Mouse (Mus musculus) CH12.LX (cell line): ENCODE results near the gene Fbxl20. TPM values are rescaled to one million over a fixed set of nuclear protein-coding genes. Genes with fewer than 3 reads are reported as not detected.
"Not testable (repeated sequence)": the region's sequence is repeated elsewhere in the genome, so short reads cannot be mapped to it uniquely, and the experiment has no call there.

ENCODE experiments used
- DNase-seq: peaks from one replicate; pipeline ENCODE4 v3.0.0-alpha.2; 2013; ENCODE audit errors: extremely low read depth
- H3K27ac ChIP-seq: 2 replicates; pipeline ENCODE4 v1.5.1; 2012; ENCODE audit warnings: low read depth, mild to moderate bottlenecking, control low read depth, moderate library complexity; ENCODE audit not compliant: insufficient read depth
- H3K27me3 ChIP-seq: replicated peaks from 2 replicates; pipeline ENCODE3; 2012; ENCODE audit warnings: inconsistent platforms
- H3K36me3 ChIP-seq, 2 experiments: replicated peaks in 1 of 2; 2 replicates each; pipeline versions ENCODE3 to v1.6.1; 2012; ENCODE audit warnings: inconsistent platforms in 1 of 2, low read length in 1 of 2, mild to moderate bottlenecking in 1 of 2, mixed read lengths in 1 of 2, moderate library complexity in 1 of 2; ENCODE audit not compliant: control insufficient read depth in 1 of 2, insufficient read depth in 1 of 2
- H3K4me1 ChIP-seq, 2 experiments: 2 replicates each; pipeline ENCODE4 v1.6.1; 2012; ENCODE audit warnings: inconsistent platforms in 1 of 2, moderate library complexity in 1 of 2; ENCODE audit not compliant: insufficient read depth in 2 of 2, control insufficient read depth in 1 of 2
- H3K4me2 ChIP-seq: 2 replicates; pipeline ENCODE4 v1.6.1; 2012; ENCODE audit warnings: low read depth, mild to moderate bottlenecking, control low read depth; ENCODE audit not compliant: poor library complexity, insufficient read depth, severe bottlenecking
- H3K4me3 ChIP-seq, 3 experiments: fragments of 150-350 bp in 1 of 3; sonication (generic) in 1 of 3; replicated peaks in 1 of 3; 2 replicates each; pipeline versions ENCODE3 to v1.5.1; 2011 to 2012; ENCODE audit warnings: low read depth in 2 of 3, low read length in 2 of 3, mild to moderate bottlenecking in 2 of 3, moderate library complexity in 2 of 3, control low read depth in 1 of 3, improper control_type of control experiment in 1 of 3, inconsistent platforms in 1 of 3, mixed read lengths in 1 of 3; ENCODE audit not compliant: poor library complexity in 1 of 3
- H3K79me2 ChIP-seq: replicated peaks from 2 replicates; pipeline ENCODE4 v1.6.1; 2012; ENCODE audit warnings: mild to moderate bottlenecking, moderate library complexity; ENCODE audit not compliant: control insufficient read depth, poor library complexity, insufficient read depth, severe bottlenecking; ENCODE audit errors: extremely low read depth
- H3K9ac ChIP-seq: 2 replicates; pipeline ENCODE4 v1.6.1; 2012; ENCODE audit warnings: low read depth, mild to moderate bottlenecking, control low read depth, moderate library complexity; ENCODE audit not compliant: insufficient read depth
- H3K9me3 ChIP-seq: replicated peaks from 2 replicates; pipeline ENCODE3; 2012; ENCODE audit warnings: low read length, inconsistent platforms, mixed read lengths
- BHLHE40 ChIP-seq: IDR thresholded peaks from 2 replicates; pipeline ENCODE4 v1.6.1; 2011; ENCODE audit warnings: mild to moderate bottlenecking, low read depth, low read length, improper control_type of control experiment
- CHD2 ChIP-seq: IDR thresholded peaks from 2 replicates; pipeline ENCODE4 v1.6.1; 2011; ENCODE audit warnings: low read length, improper control_type of control experiment
- CTCF ChIP-seq, 2 experiments: IDR thresholded peaks in 1 of 2; conservative IDR thresholded peaks in 1 of 2; 2 replicates each; pipeline ENCODE4 v1.5.1; 2011 to 2012; ENCODE audit warnings: low read depth in 2 of 2, low read length in 2 of 2, improper control_type of control experiment in 1 of 2, inconsistent platforms in 1 of 2, mild to moderate bottlenecking in 1 of 2, moderate library complexity in 1 of 2
- E2F4 ChIP-seq: IDR thresholded peaks from 2 replicates; pipeline ENCODE4 v1.6.1; 2011; ENCODE audit warnings: low read depth, low read length, improper control_type of control experiment; ENCODE audit not compliant: insufficient replicate concordance
- ELF1 ChIP-seq: IDR thresholded peaks from 2 replicates; pipeline ENCODE4 v1.6.1; 2014; ENCODE audit warnings: low read depth, mild to moderate bottlenecking, inconsistent platforms, low read length, improper control_type of control experiment
- EP300 ChIP-seq: IDR thresholded peaks from 2 replicates; pipeline ENCODE4 v1.6.1; 2011; ENCODE audit warnings: low read length, improper control_type of control experiment
- GABPA ChIP-seq: IDR thresholded peaks from 2 replicates; pipeline ENCODE4 v1.6.1; 2012; ENCODE audit warnings: low read depth, low read length, improper control_type of control experiment, inconsistent platforms; ENCODE audit not compliant: insufficient replicate concordance
- IRF4 ChIP-seq: IDR thresholded peaks from 2 replicates; pipeline ENCODE4 v1.6.1; 2014; ENCODE audit warnings: low read depth, mild to moderate bottlenecking, inconsistent platforms, low read length, improper control_type of control experiment
- JUN ChIP-seq: IDR thresholded peaks from 2 replicates; pipeline ENCODE4 v1.6.1; 2011; ENCODE audit warnings: low read depth, mild to moderate bottlenecking, low read length, improper control_type of control experiment, moderate library complexity; ENCODE audit not compliant: insufficient read depth
- KAT2A ChIP-seq: IDR thresholded peaks from 2 replicates; pipeline ENCODE4 v1.6.1; 2012; ENCODE audit warnings: low read length, improper control_type of control experiment, inconsistent platforms; ENCODE audit not compliant: insufficient replicate concordance
- MAX ChIP-seq: IDR thresholded peaks from 2 replicates; pipeline ENCODE4 v1.6.1; 2011; ENCODE audit warnings: low read length, improper control_type of control experiment
- MAZ ChIP-seq: IDR thresholded peaks from 2 replicates; pipeline ENCODE4 v1.6.1; 2012; ENCODE audit warnings: low read depth, mild to moderate bottlenecking, inconsistent platforms, low read length, improper control_type of control experiment, moderate library complexity
- MEF2A ChIP-seq: IDR thresholded peaks from 2 replicates; pipeline ENCODE4 v1.6.1; 2014; ENCODE audit warnings: low read depth, mild to moderate bottlenecking, inconsistent platforms, low read length, improper control_type of control experiment, borderline replicate concordance
- MXI1 ChIP-seq: IDR thresholded peaks from 2 replicates; pipeline ENCODE4 v1.6.1; 2011; ENCODE audit warnings: mild to moderate bottlenecking, low read depth, low read length, improper control_type of control experiment
- MYC ChIP-seq: IDR thresholded peaks from 2 replicates; pipeline ENCODE4 v1.6.1; 2011; ENCODE audit warnings: low read depth, mild to moderate bottlenecking, improper control_type of control experiment, low read length
- NELFE ChIP-seq: IDR thresholded peaks from 2 replicates; pipeline ENCODE4 v1.6.1; 2011; ENCODE audit warnings: low read depth, low read length, improper control_type of control experiment
- PAX5 ChIP-seq: IDR thresholded peaks from 2 replicates; pipeline ENCODE4 v1.6.1; 2012; ENCODE audit warnings: low read length, inconsistent platforms, mixed read lengths
- POLR2A ChIP-seq: IDR thresholded peaks from 2 replicates; pipeline ENCODE4 v1.6.1; 2011; ENCODE audit warnings: low read depth, mild to moderate bottlenecking, improper control_type of control experiment, low read length
- RAD21 ChIP-seq: IDR thresholded peaks from 2 replicates; pipeline ENCODE4 v1.6.1; 2011; ENCODE audit warnings: low read depth, mild to moderate bottlenecking, low read length, improper control_type of control experiment, moderate library complexity
- RCOR1 ChIP-seq: conservative IDR thresholded peaks from 2 replicates; pipeline ENCODE4 v1.6.1; 2012; ENCODE audit warnings: low read depth, mild to moderate bottlenecking, inconsistent platforms, low read length, improper control_type of control experiment
- TBP ChIP-seq: conservative IDR thresholded peaks from 2 replicates; pipeline ENCODE4 v1.6.1; 2011; ENCODE audit warnings: low read depth, low read length, improper control_type of control experiment
- USF1 ChIP-seq: IDR thresholded peaks from 2 replicates; pipeline ENCODE4 v1.6.1; 2014; ENCODE audit warnings: low read depth, mild to moderate bottlenecking, inconsistent platforms, low read length, improper control_type of control experiment
- ZC3H11A ChIP-seq: IDR thresholded peaks from 2 replicates; pipeline ENCODE4 v1.6.1; 2012; ENCODE audit warnings: low read depth, mild to moderate bottlenecking, inconsistent platforms, low read length, improper control_type of control experiment
- ZKSCAN1 ChIP-seq: IDR thresholded peaks from 2 replicates; pipeline ENCODE4 v1.6.1; 2012; ENCODE audit warnings: low read depth, inconsistent platforms, low read length, improper control_type of control experiment, borderline replicate concordance
- ZMIZ1 ChIP-seq: IDR thresholded peaks from 2 replicates; pipeline ENCODE4 v1.6.1; 2012; ENCODE audit warnings: low read depth, mild to moderate bottlenecking, inconsistent platforms, low read length, improper control_type of control experiment
- dilution Hi-C: fragments of 300-500 bp; cut with MboI; formaldehyde crosslinking; loops from 2 replicates; pipeline ENCODE4 v1.14.3; 2020; ENCODE audit warnings: low sequenced_read_pairs; ENCODE audit not compliant: extremely low pct_unique_long_range_greater_than_20kb, extremely low pct_ligation_motif_present
- in situ Hi-C: fragments of 300-500 bp; cut with MboI; formaldehyde crosslinking; loops from 3 replicates; pipeline ENCODE4 v1.14.3; 2019; ENCODE audit warnings: low sequenced_read_pairs, low pct_ligation_motif_present, low pct_unique_long_range_greater_than_20kb, mixed read lengths
- polyA plus RNA-seq: library from polyadenylated mRNA; unstranded; fragments of >175 nt; gene quantifications from 2 replicates; pipeline ENCODE4 v1.2.1, GENCODE M21; 2012; ENCODE audit warnings: low read depth; ENCODE audit not compliant: insufficient read length
- total RNA-seq, 2 experiments: library from RNA; depleted of rRNA; stranded (reverse); fragments of 300-350 nt in 1 of 2; fragments of >200 nt in 1 of 2; gene quantifications; 2 replicates each; pipeline ENCODE4 v1.2.3; 2012 to 2014

Fbxl20 gene
- total and polyA plus RNA-seq, 3 experiments, result 6.4 to 9.0 (median 7.9) TPM

- in situ Hi-C loops (loop anchor here (5.0 kb wide), 1 partner anchor 44 kb away; no protein-coding TSS in a partner anchor), dilution Hi-C loops (no loop called here)
- no peaks in the 10 kb centered on the region for H3K9me3 ChIP-seq
- H3K79me2 ChIP-seq, result peaks cover 62% of the 10 kb centered on the region
- no peak overlapping the region for H3K4me3 ChIP-seq
- H3K27ac ChIP-seq, result no peak overlapping the region
- no peaks in the 10 kb centered on the region for H3K27me3 ChIP-seq
- peaks cover 0 to 19% of the 10 kb centered on the region in 2 experiments; a peak in 2 of 4 replicates for H3K4me1 ChIP-seq
- TF ChIP-seq E2F4 (no peak), EP300 (no peak), TBP (no peak), ZC3H11A (no peak), ZKSCAN1 (no peak), ELF1 (no peak), MYC (no peak), GABPA (no peak), USF1 (no peak), CHD2 (no peak), MAX (no peak), MAZ (no peak), RAD21 (no peak)
- peaks cover 34 to 52% of the 10 kb centered on the region in 2 experiments for H3K36me3 ChIP-seq
- H3K4me2 ChIP-seq, result no peak overlapping the region
- H3K9ac ChIP-seq, result no peak overlapping the region
- no peak for DNase-seq
These were observed 40.6 kb upstream of the Fbxl20 start for GRCm38 (mm10) chr11:98190820-98191219.

GRCm38 (mm10) chr11:98187640-98188395, 37.6 kb upstream of the Fbxl20 start:
- DNase-seq, result no peak
- peaks cover 55 to 81% of the 10 kb centered on the region in 2 experiments for H3K36me3 ChIP-seq
- H3K27ac ChIP-seq, result no peak overlapping the region
- TF ChIP-seq MAZ, result no peak
- no peak for TF ChIP-seq CTCF (conservative IDR thresholded peaks at IDR 0.05 in 1 of 2, IDR thresholded peaks at IDR 0.05 in 1 of 2; ENCODE audit: low read depth in 2 of 2, low read length in 2 of 2)
- TF ChIP-seq ZMIZ1, result no peak
- TF ChIP-seq GABPA, result no peak
- TF ChIP-seq CHD2, result no peak
- no peak for TF ChIP-seq MEF2A
- no peak for TF ChIP-seq MXI1
- no peak for TF ChIP-seq PAX5
- TF ChIP-seq IRF4, result no peak
- no peak for TF ChIP-seq ZKSCAN1
- no peak for TF ChIP-seq MYC
- no peak for TF ChIP-seq NELFE
- no peak for TF ChIP-seq MAX
- TF ChIP-seq KAT2A, result no peak
- no peak for TF ChIP-seq RCOR1
- TF ChIP-seq RAD21, result no peak
- TF ChIP-seq BHLHE40, result no peak
- no peak for TF ChIP-seq POLR2A
- no peak for TF ChIP-seq JUN
- H3K9ac ChIP-seq, result no peak overlapping the region
- no peaks in the 10 kb centered on the region for H3K9me3 ChIP-seq
- no peaks in the 10 kb centered on the region for H3K27me3 ChIP-seq
- peaks cover 68% of the 10 kb centered on the region for H3K79me2 ChIP-seq
- no peak overlapping the region for H3K4me2 ChIP-seq
- peaks cover 0 to 14% of the 10 kb centered on the region in 2 experiments; a peak in 2 of 4 replicates for H3K4me1 ChIP-seq
- in situ Hi-C loops, result no loop called here
- dilution Hi-C loops, result no loop called here
- H3K4me3 ChIP-seq, result no peak overlapping the region

- H3K36me3 ChIP-seq, result peaks cover 67 to 91% of the 10 kb centered on the region in 2 experiments
- H3K4me1 ChIP-seq, H3K27ac ChIP-seq, DNase-seq, in situ Hi-C loops, H3K9me3 ChIP-seq, H3K4me3 ChIP-seq, H3K4me2 ChIP-seq, H3K27me3 ChIP-seq, dilution Hi-C loops, H3K9ac ChIP-seq: not testable (repeated sequence)
- peaks cover 17% of the 10 kb centered on the region for H3K79me2 ChIP-seq
These were observed 31.9 kb upstream of the Fbxl20 start for GRCm38 (mm10) chr11:98182149-98182548.
